Mouse (Mus musculus) small intestine, adult 2 months (tissue): ENCODE measurements around the gene Pcgf1. TPM values are rescaled to one million over a fixed set of nuclear protein-coding genes. Genes with fewer than 3 reads are reported as not detected.
A peak's percentile ranks its signal among the peaks of the same experiment; 100 is the strongest.

ENCODE experiments used
- H3K27ac ChIP-seq: fragments of 200-500 bp; 2 replicates; pipeline ENCODE4 v1.5.1; 2012; ENCODE audit warnings: low read depth, low read length, control low read depth, inconsistent platforms; ENCODE audit not compliant: insufficient read depth
- H3K27me3 ChIP-seq: fragments of 200-500 bp; 2 replicates; pipeline ENCODE4 v1.6.1; 2012; ENCODE audit warnings: mild to moderate bottlenecking, moderate library complexity, low read length, inconsistent platforms; ENCODE audit not compliant: control insufficient read depth, insufficient read depth
- H3K36me3 ChIP-seq: fragments of 200-500 bp; 2 replicates; pipeline ENCODE4 v1.6.1; 2012; ENCODE audit warnings: mild to moderate bottlenecking, low read length, control low read depth, inconsistent platforms; ENCODE audit not compliant: control insufficient read depth, insufficient read depth
- H3K4me1 ChIP-seq: fragments of 200-500 bp; 2 replicates; pipeline ENCODE4 v1.6.1; 2012; ENCODE audit warnings: low read length, inconsistent platforms, mixed read lengths; ENCODE audit not compliant: control insufficient read depth, insufficient read depth, insufficient read length
- H3K4me3 ChIP-seq: fragments of 200-500 bp; 2 replicates; pipeline ENCODE4 v1.5.1; 2012; ENCODE audit warnings: low read depth, mild to moderate bottlenecking, control low read depth, inconsistent platforms, low read length, moderate library complexity
- CTCF ChIP-seq: fragments of 200-500 bp; IDR thresholded peaks from 2 replicates; pipeline ENCODE4 v1.5.1; 2012; ENCODE audit warnings: low read depth, mild to moderate bottlenecking, control low read depth, inconsistent platforms, low read length, moderate library complexity, mixed read lengths; ENCODE audit not compliant: insufficient replicate concordance, insufficient read length; ENCODE audit errors: extremely low read depth
- POLR2A ChIP-seq: fragments of 200-500 bp; IDR thresholded peaks from 2 replicates; pipeline ENCODE4 v1.6.1; 2012; ENCODE audit warnings: low read depth, mild to moderate bottlenecking, control low read depth, inconsistent platforms, low read length, moderate library complexity
- WGBS: fragments of 180-500 bp; shearing (Covaris S2); methylation state at CpG from one replicate; pipeline ENCODE4 v1.1.7; 2018; 5-methylcytosine and 5-hydroxymethylcytosine counted together
- polyA plus RNA-seq: library from polyadenylated mRNA; depleted of rRNA; stranded (reverse); fragments of >200 nt; gene quantifications from 2 replicates; pipeline ENCODE4 v1.2.3, GENCODE M21; 2012

Gene Pcgf1
- polyA plus RNA-seq, 1 experiment: 9.9 TPM

DNA sequence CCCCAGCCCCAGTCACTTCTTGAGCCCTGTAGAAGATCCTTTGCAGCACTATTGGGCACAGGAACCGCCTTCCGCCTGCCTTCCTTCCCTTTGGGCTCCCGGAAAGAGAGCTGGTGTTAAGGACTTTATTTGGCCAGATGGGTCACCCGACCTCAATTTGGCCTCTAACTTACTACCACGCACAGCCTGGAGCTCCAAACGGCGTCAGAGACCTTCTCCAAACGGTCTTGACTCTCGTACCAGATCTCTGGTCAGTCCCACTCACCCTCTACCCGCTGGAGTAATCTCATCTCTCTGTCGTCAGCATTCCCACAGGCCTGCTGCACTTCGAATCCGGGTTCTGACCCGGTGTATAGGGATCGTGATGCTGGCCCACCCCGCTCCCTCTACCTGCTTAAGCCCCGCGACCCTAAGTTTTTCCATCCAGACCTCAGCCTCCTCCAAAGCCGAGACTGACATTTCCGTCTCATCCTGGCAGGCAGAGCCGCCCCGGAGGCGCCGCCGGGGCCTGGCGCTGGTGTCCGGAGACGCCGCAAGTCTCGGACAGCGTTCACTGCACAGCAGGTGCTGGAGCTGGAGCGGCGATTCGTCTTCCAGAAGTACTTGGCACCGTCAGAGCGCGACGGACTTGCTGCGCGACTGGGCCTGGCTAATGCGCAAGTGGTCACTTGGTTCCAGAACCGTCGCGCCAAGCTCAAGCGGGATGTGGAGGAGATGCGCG, 9.7 kb downstream of the Pcgf1 start:
- TF ChIP-seq CTCF (no peak), POLR2A (no peak)
- Histone ChIP-seq H3K36me3 (no peaks in the 10 kb centered on the region), H3K4me3 (peak overlapping the region; percentile 44), H3K27ac (peak overlapping the region; percentile 38; the same call in 1 of the 2 replicates), H3K27me3 (peaks cover 43% of the 10 kb centered on the region), H3K4me1 (peaks cover 14% of the 10 kb centered on the region)
- 10% methylated on average over 47 of the region's 47 CpGs for WGBS

DNA sequence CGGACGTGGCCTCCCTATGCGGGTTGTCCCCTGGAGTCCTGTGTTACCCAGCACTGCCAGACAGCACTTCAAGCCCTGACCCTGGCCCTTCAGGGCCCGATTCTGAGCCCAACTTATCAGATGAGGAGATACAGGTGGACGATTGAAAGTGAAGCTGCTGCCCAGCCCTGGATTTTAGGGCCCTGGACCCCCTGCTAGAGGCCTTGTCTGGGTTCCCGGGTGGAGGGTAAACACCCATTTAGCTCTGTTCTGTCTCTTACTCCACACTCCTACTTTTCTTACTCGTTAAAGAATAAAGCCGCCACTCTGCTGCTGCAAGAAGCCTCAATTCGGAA, 10.2 kb downstream of the Pcgf1 start:
- Histone ChIP-seq H3K36me3 (no peaks in the 10 kb centered on the region), H3K27me3 (peaks cover 43% of the 10 kb centered on the region), H3K27ac (no peak overlapping the region), H3K4me1 (peaks cover 17% of the 10 kb centered on the region), H3K4me3 (peak overlapping the region; percentile 44)
- WGBS: 35% methylated on average over 9 of the region's 9 CpGs
- TF ChIP-seq CTCF (no peak), POLR2A (no peak)

DNA sequence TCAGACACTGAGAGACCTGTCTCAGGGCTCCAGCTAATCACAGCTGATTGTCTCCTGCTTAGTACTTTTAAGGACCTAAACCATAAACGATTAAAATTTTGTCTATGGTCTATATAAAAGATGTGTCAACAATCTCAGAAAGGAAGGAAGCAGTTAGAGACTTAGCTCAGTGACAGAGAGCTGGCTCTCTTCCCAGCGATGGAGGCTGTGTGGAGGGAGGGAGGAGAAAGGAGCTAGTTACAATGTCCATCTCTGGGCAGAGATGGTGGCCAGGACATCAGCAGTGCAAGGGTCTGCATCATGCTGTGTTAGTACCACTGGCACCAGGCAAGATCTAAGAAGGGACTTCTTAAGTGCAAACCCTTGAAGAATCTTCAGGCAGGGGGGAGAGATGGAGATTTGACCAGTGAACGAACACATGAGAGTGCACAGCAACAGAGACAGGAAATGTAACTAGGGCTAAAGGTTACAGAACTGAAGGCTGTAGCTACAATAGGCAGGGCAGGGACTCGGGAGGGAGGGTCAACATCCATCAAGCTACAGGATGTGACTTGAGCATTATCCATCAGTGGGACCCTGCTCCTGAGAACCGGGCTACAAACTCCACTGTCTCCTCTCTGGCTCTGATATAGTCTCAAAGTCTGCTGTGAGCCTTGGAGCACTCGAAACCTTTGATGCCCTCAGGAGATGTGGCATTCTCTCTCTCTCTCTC, 14.9 kb downstream of the Pcgf1 start:
- peaks cover 6% of the 10 kb centered on the region for H3K4me1 ChIP-seq
- no peak for TF ChIP-seq CTCF
- no peak for TF ChIP-seq POLR2A
- no peaks in the 10 kb centered on the region for H3K36me3 ChIP-seq
- 18% methylated on average over 6 of the region's 6 CpGs for WGBS
- H3K27me3 ChIP-seq: peaks cover 17% of the 10 kb centered on the region
- no peak overlapping the region for H3K27ac ChIP-seq
- no peak overlapping the region for H3K4me3 ChIP-seq

DNA sequence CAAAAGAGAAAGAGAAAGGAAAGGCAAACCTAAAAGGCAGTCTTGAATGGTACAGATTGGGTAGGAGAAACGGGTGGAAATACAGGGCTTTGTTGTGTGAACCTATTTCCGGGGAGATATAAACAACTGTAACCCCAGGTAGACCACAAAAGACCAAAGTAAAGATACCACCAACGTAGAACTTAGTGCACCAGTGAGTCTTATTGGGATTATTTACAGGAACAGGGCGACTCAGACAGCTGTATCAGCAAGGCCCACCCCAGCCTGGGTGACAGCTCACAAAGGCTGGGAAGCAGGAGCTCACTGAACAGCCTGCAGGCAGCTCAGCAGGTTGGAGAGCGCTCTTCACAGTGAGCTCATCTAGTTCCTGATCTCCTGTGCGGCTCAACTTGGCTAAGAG, 18.3 kb downstream of the Pcgf1 start:
- no peaks in the 10 kb centered on the region for H3K27me3 ChIP-seq
- WGBS: 77% methylated on average over 6 of the region's 6 CpGs
- no peaks in the 10 kb centered on the region for H3K36me3 ChIP-seq
- no peak overlapping the region for H3K27ac ChIP-seq
- no peak overlapping the region for H3K4me3 ChIP-seq
- H3K4me1 ChIP-seq: peaks cover 4% of the 10 kb centered on the region; the same call in 1 of the 2 replicates
- no peak for TF ChIP-seq CTCF
- TF ChIP-seq POLR2A: no peak

DNA sequence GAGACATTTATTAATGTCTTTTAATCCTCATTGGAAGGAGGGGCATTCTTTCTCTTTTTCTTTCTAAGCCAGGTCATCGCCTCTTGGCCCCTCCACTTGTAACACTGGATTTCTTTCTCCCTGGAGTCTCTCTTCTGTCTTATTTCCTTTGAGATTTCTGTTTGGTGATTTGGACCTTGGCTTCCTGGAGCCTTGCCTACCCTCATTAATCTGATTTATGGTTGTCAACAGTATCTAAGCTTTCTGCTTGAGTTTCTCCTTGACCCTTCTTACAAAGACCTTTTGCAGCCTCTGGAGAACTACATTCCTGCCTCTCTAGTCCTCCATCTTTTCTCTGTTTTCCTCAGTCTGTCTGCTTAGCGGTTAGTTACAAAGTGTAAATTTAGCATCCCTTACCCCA, 20.7 kb downstream of the Pcgf1 start:
- no peaks in the 10 kb centered on the region for H3K36me3 ChIP-seq
- H3K27ac ChIP-seq: no peak overlapping the region; the same call in 1 of the 2 replicates
- TF ChIP-seq POLR2A (no peak), CTCF (no peak)
- WGBS: 31% methylated on average over 2 of the region's 2 CpGs
- H3K4me1 ChIP-seq: peaks cover 11% of the 10 kb centered on the region
- no peaks in the 10 kb centered on the region for H3K27me3 ChIP-seq
- no peak overlapping the region for H3K4me3 ChIP-seq

DNA sequence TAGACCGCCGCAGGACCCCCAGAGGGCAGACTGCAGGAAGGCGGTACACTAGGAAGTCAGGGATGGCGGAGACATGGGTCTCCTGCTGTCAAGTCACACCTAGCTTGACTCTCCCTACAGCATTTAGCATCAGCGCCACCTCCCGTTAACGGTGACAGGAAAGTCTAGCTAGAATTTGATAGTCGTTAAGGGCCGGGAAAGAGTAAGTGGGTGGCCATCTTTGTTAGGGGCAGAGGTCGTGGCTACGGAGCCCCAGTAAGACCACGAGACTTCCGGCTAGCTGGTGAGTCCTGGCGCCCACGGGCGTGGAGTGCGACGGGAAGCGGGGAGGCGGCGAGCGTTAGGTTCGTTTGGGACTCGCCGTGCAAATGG, 23.6 kb downstream of the Pcgf1 start, which contains the start of the genes Ccdc142 and Gm42688:
TSS of gene Ccdc142 (plus strand) at position 286 of the 372 bp plus-strand sequence.
TSS of gene Gm42688 (plus strand) at position 302 of the 372 bp plus-strand sequence.
- under 1% methylated on average over 25 of the region's 25 CpGs for WGBS
- TF ChIP-seq CTCF: peak; percentile 53; the same call in 1 of the 2 replicates
- peak; percentile 47; the same call in 1 of the 2 replicates for TF ChIP-seq POLR2A
- Histone ChIP-seq H3K36me3 (peaks cover 2% of the 10 kb centered on the region; the same call in 1 of the 2 replicates), H3K27me3 (no peaks in the 10 kb centered on the region), H3K4me1 (peaks cover 13% of the 10 kb centered on the region), H3K4me3 (peak within 1 kb of the TSS; percentile 86), H3K27ac (peak within 1 kb of the TSS; percentile 77)
